Mouse (Mus musculus) urinary bladder, postnatal 25 days (tissue): ENCODE data around the gene Fam107a.
A peak's percentile ranks its signal among the peaks of the same experiment; 100 is the strongest.

Experiments
- DNase-seq: peaks from one replicate; pipeline ENCODE4 v3.0.0; 2022; ENCODE audit warnings: low spot score

Fam107a gene

DNA sequence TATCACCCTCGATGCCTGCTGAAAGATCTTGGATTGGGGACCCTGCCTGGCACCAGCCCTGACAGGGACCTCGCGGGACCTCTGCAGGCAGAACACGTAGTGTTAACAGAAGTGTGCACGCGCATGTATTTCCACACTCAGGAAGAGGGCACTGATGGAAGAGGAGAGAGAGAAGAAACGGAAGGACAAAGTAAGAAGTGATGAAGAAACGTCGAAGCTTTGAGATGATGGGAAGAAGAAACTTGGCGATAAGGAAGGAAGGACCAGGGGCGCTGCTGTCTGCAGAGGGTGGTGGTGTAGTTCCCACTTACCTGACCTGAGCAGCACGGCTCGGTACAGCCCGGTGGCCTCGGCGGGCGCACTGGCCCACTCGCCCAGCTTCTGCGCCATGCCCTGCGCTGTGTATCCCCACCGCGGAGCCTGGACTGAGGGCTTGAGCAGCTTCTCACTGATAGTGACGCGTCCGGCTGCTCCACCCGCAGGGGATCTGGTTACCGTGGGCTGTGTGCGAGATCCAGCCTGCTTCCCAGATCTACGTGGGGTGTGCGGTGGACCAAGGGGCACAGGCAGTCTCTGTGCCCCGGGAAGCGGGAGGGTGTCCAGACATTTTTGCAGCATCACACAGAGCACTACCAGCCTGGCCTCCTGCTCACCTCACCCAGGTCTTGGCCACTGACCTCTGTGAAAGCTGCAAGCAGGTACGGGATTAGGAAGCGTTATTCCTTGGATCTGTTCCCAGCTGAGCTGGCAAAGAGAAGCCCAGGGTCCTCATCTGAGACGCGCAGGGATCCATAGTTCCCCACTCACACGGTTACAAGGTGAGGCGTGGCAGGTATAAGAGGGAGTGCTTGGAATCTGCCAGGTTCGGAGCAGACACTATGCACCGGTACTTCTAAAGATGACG lies at the start of gene Fam107a:
Fam107a (minus strand) TSS at position 830 of the 904 bp plus-strand sequence.
- DNase-seq = no peak

GRCm38 (mm10) chr14:8367121-8367520 lies 49.3 kb upstream of the Fam107a start:
- DNase-seq = no peak

DNA sequence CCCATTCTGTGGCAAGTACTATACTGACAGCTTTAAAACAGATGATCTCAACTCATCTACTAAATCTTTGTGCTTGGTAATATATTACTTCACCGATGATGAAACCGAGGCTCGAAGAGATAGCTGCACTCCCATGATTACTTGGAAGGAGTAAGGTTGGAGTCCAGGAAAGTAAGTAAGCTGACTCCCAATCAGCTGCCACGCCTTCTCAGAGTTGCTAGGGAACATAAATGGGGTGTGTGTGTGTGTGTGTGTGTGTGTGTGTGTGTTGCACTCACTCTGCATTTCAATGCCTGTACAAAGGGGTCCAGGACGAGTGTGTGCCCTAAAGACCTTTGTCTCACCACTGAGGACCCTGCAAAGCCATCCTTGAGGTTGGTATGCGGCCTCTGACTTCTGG lies 48.0 kb upstream of the Fam107a start:
- DNase-seq = no peak

DNA sequence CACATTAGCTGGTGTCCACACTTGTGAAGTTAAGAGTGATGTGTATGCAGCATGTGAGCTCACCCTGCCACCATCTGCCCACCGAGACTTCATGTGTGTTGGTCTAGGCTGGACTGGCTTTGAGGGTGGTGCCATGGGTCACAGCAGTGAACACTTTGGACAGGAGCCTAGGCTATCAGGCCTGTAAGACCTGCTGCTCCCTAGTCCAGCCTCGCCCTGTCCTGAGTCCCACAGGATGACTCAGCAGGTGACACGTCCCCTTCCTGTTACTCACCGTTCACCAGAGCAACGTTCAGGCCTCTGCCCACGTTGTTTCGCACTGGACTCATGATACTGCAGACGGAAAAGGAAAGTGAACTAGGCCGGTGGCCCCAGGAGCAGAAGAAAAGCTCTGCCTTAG lies 39.0 kb upstream of the Fam107a start:
- DNase-seq = peak; percentile 29

- DNase-seq = peak; percentile 56
Observed at GRCm38 (mm10) chr14:8355999-8356501, 38.2 kb upstream of the Fam107a start.

DNA sequence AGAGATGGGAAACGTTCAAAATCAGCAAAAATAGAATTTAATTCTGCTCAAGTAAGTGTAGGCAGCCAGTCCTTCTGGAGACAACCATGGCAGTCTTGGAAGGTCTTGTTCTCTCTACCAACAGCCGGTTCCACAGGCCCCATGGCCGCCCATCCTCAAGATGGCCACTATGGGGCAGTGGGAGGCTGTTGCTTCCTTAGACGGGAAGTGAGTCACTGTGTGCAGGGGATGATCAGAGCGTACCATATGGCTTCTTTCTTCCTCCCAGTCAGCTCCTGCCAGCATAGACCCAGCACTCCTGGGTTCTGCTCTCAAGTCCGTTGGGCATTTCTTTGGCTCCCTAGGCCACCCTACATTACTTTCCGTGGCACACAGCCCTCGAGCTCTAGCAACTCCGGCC lies 31.1 kb upstream of the Fam107a start:
- DNase-seq = no peak

DNA sequence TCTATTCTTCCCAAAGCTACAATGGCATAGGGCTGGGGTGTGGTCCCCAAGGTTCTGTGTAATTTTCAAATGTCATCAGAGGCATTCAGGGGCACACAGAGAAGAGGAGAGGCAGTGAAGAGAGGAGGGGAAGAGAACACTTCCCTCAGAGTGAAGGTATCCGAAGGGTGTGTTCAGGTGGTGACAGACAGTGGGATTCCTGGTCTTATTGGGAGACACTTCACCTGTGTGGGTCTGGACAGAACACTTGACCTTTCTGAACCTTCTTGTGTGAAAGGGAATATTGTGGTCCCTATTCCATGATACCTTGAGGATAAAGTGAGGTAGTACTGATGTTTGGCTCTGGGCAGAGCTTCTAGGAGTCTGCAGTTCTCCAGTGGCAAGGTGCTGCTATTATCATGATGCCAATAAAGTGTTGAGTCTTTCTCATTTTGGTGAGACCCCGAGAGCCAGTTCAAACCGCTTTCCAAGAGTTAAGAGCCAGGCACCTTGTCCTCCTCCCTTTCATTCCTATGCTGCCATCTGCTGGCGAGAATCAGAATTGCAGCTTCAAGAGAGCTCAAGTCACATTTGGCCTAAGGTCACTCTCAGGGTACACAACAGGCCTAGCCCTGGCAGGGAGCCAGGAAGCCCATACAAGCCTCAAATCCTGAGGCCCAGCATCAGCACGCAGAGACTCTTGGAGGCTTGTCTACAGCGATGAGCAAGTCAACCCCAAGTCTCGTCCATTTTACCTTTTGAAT lies 28.6 kb upstream of the Fam107a start:
- peak; percentile 87 for DNase-seq

- DNase-seq = no peak
Observed at GRCm38 (mm10) chr14:8345566-8345965, 27.7 kb upstream of the Fam107a start.

- DNase-seq = no peak
Observed at GRCm38 (mm10) chr14:8342509-8343106, 24.8 kb upstream of the Fam107a start.

DNA sequence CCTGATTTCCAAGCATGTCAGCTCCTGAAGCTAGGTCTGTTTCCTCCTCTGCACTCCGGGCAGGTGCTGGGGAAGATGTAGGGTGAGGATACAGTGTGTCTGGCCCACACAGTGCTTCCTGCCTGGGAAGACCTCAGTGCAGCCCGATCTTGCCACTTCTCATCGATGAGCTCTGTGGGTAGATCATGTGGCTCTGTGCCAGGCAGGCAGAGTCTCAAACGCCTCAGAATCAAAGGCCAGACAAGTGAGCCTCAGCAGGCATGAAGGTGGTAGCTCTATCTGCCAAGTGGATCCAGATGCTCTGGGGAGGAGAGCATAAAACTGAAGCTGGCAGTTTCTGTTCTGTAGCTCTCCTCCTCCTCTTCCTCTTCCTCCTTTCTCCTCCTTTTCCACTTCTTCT lies 22.4 kb upstream of the Fam107a start:
- no peak for DNase-seq

DNA sequence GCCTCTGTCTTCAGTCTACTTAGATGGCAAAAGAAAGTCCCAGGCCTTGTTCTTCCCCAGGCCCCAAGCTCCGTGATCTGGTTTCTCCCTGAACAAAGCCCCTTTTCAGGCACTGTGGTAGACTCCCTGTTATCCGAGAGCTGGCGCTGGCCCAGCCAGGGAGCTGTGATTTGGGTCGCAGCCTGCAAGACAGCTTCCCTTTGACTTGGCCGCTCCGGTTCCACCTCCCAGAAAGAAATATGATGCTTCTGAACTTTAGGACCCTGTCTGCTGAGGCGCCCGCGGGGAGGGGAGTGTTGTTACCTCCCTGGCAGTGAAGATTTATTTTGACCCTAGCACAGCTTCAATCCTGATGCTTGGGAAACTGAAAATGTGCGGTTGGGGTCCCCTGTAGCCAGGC lies 18.1 kb upstream of the Fam107a start:
- DNase-seq = no peak

DNA sequence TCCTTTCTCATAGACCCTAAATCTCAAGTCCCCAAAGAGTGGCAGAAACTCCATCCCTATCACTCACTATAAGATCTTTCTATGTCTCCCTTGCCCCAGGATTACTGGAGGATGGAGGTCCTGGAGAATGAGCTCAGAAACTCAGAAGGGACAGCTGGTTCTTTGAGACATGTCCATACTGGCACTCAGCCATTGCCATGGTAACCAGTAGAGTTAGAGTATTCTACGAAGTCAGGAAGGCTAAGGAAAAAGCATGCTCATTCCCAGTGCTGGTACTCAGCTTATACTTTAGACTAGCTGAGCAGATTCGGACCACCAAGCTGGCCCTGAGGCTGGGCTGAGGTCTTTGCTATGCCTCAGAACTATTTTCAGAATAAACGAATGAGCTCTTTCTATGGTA lies 16.7 kb upstream of the Fam107a start:
- no peak for DNase-seq

DNA sequence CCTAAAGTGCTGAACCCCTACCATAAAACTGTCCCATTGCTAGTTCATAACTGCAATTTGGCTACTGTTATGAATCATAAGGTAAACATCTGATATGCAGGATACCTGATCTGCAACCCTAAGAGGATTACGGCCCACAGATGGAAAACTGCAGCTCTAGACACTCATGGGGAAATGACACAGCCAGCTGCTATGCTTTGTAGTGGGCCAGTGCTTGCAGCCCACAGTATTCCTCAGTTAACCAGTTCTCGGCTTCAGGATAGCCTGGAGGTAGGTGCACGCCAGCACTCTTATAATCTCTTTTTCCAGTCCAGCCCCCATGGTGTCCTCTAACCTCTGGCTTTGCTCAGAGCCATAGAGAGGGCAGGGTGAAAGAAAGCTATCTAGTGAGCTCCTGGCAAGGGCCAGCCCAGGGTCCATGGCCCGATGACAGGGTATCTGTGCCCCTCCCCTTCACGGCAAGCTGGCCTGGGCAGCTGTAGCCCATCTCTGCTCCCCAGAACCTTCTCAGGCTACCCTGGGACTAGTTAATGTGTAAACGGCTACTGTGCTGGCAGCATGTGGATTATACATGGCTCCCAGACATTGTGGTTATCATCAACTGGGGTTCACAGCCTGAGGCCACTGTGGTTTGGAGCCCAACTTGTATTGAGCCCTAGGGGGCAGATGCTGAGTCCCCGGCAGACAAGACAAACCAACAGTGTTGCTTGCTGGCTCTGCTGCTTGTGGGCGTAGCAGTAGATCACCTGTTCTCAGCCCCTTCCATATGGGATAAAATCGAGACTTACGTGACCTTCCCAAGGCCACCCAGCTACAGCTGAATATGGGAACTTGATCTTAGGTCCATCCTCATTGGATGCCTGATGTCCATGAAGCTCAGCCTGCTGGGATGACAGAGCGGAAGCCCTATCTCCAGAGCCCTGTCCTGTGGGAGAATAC lies 14.8 kb upstream of the Fam107a start:
- DNase-seq = no peak

- DNase-seq = no peak
Observed at GRCm38 (mm10) chr14:8331307-8331905, 13.6 kb upstream of the Fam107a start.

- no peak for DNase-seq
Observed at GRCm38 (mm10) chr14:8330390-8330789, 12.6 kb upstream of the Fam107a start.

GRCm38 (mm10) chr14:8329552-8329951 lies 11.7 kb upstream of the Fam107a start:
- DNase-seq = no peak

DNA sequence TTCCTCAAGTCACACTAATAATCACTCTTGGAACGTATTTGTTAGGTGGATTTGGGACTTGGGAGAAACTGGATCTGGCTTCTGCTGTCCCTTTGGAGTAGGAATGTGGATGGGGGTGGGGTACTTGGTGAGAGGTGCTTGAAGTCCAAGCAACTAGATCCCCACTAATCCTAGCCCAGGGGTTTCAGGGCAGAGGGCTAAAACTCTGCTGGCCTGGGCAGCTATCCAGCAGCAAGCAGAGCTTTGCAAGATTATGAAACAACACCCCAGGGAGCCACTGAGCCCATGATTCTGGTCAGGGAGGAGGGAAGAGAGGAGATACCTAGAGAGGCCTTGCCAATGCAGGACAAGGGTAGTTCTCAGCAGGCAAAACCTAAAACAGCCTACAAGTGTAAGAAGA lies 9.5 kb upstream of the Fam107a start:
- no peak for DNase-seq

- no peak for DNase-seq
Observed at GRCm38 (mm10) chr14:8326961-8327360, 9.1 kb upstream of the Fam107a start.

GRCm38 (mm10) chr14:8325746-8326145 lies 7.9 kb upstream of the Fam107a start:
- DNase-seq = no peak

- DNase-seq = no peak
Observed at GRCm38 (mm10) chr14:8320528-8320927, 2.7 kb upstream of the Fam107a start.
